Mouse (Mus musculus) ovary, postnatal 36 days (tissue): Measurements from ENCODE around the gene Anxa5.

Source experiments
- DNase-seq: peaks from one replicate; pipeline ENCODE4 v3.0.0; 2022; ENCODE audit warnings: low spot score, mixed read lengths

Anxa5 gene

DNA sequence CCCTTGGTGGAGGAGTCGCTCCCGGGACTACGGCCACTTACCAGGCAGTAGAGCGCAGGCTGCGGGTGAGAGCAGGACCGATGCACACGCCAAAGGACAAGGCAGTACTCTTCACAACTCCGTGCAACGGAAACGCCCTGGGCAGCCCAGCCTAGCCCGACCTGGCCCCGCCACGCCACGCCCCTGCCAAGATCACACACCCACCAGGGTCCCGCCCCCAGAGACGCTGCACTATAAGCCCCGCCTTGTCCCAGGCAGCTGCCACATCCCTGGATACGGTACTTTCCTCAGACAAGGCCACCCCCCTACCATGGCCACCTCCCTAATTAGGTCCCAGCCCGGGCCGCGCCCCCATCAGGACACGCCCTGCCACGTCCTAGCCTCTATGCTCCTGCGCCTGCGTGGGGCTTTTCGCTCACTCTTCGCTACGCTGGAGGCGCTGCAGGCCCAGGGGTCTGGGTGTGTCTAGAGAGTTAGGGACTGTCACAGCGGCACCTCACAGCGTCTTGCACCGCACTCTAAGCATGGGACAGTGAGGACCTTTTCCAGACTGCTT lies at the start of gene Anxa5, which contains the start of gene 1810062G17Rik:
TSS of gene Anxa5 (minus strand) at position 363 of the 556 bp plus-strand sequence.
TSS of gene 1810062G17Rik (plus strand) at position 406 of the 556 bp plus-strand sequence.
- peak; percentile 99 for DNase-seq

DNA sequence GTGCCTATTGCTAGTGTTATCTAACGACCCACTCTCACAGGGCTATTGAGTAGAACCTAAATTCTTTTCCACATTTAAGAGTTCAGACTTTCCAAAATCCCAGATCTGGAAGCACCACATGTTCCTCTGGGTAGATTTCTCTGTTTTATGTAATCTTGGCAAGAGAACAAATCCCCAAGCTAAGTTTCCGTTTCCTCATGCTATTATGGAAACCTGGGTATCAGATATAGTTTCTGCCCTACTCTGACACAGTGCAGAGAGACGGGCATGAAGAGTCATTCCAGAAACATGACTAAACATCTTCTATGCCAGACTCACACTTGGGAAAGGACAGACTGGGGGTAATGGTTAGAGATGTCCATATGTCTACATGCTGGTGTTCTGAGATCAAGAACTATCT lies 48.8 kb upstream of the Anxa5 start:
- DNase-seq: no peak

DNA sequence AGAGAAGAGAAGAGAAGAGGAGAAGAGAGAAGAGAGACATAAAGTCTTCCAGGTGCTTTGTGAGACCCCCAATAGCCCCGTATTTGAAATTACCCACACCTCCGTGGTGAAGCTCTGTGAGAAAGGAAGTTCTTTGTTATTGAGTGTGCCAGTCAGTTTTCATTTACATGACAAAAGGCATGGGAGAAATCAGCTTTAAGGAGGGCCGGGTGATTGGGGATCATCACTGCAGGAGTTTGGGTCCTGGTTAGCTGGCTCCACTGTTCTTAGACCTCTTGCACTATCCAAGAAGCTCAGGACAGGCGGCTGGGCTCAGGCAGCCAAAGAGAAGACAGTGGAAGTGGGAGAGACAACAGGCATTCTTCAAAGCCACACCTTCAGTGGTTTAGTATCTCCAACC lies 46.4 kb upstream of the Anxa5 start:
- DNase-seq: no peak

- peak; percentile 36 for DNase-seq
Observed at GRCm38 (mm10) chr3:36521073-36522060, 45.7 kb upstream of the Anxa5 start, which contains the start of gene Gm11549. Gene Gm11549 (minus strand): TSS chr3:36521813.

GRCm38 (mm10) chr3:36516196-36516595 lies 40.5 kb upstream of the Anxa5 start:
- DNase-seq: no peak

GRCm38 (mm10) chr3:36511491-36511890 lies 35.8 kb upstream of the Anxa5 start:
- DNase-seq: no peak

- DNase-seq: no peak
Observed at GRCm38 (mm10) chr3:36505809-36506735, 30.4 kb upstream of the Anxa5 start.

- no peak for DNase-seq
Observed at GRCm38 (mm10) chr3:36505306-36505705, 29.6 kb upstream of the Anxa5 start.

DNA sequence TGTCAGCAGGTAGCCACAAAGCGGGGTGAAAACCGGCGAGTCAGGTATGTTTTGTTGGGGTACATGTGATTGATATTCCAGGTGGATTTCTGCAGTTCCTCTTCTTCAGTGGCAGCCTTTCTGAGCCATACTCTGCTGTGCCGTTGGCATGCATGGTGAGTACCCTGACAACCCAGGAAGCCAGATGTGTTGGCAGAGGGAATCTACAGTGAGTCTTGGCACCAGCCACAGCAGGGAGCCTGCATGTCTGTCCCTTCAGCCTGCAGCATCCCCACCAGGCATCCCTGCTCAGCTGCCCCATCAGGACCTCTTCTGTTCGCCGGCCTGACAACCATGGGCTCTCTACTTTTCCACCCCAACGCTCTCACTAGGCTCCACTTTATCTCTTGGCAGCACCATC lies 25.9 kb upstream of the Anxa5 start:
- no peak for DNase-seq

GRCm38 (mm10) chr3:36500976-36501375 lies 25.3 kb upstream of the Anxa5 start:
- no peak for DNase-seq

- no peak for DNase-seq
Observed at GRCm38 (mm10) chr3:36499418-36499817, 23.7 kb upstream of the Anxa5 start.

- DNase-seq: no peak
Observed at GRCm38 (mm10) chr3:36498224-36498623, 22.5 kb upstream of the Anxa5 start.

DNA sequence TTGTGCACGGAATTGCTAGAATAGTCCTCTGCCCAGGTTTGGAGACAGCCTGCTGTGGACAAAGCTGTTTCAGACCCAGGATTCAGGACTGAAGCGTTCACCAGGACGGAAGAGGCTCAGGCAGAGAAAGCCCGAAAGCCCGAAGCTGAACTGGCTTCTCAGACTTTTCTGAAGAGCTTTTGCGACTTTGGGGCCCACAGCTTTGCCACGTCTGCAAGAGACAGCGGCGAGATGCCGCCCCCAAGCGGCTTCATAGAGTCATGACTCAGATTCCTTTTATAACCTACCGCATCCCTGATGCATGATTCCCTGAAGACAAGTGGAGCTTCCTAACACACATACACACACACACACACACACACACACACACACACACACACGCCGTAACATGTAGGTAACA lies 21.1 kb upstream of the Anxa5 start:
- peak; percentile 75 for DNase-seq

- DNase-seq: no peak
Observed at GRCm38 (mm10) chr3:36496273-36496672, 20.6 kb upstream of the Anxa5 start.

GRCm38 (mm10) chr3:36495436-36495835 lies 19.7 kb upstream of the Anxa5 start:
- peak; percentile 86 for DNase-seq

DNA sequence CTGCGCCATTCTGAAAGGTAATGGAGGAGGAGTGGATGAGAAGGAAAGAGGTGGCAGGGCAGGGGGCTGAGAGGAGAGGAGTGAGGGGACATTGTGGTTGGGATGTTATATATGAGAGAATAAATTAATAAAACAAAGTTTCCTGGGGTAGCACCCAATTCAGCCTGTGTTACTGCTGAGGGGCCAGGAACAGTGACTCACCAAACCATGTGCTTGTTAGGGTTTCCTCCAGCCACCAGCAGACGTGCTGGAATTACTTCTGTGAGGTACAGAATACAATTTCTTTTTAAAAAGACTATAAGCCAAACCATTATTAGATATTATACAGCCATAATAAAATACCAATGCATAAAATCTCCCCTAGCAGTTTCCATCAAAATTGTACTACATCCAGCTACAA lies 18.9 kb upstream of the Anxa5 start:
- no peak for DNase-seq

GRCm38 (mm10) chr3:36493641-36494283 lies 18.1 kb upstream of the Anxa5 start:
- no peak for DNase-seq

DNA sequence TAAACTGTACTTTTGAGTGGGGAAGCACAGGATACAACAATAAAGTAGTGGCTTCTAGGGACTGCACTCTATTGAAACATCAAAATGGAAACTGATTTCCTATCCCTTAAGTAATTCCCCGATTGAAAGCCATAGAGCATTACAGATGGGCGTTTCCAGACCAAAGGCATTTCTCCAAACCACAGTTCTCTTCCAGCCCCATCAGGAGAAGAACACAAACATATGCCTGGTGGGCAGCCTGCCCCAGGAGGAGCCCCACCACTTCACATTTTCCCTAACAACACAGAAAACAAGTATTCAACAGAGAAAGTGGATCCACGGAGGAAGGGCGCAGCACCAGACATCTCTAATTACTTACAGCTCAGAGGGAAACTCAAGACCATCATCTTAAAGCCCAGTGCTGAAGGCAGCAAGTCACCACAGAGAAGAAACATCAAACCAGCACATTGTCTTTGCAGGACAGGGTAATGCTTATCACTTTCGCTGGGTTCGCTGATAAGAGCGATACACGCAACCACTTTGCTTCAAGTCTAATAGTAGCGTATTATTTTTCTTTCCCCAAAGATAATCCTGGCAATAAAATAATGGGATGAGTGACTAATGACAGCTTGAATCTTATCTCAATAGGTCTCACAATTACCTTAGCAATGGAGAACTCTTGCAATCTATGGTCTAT lies 17.2 kb upstream of the Anxa5 start:
- no peak for DNase-seq

GRCm38 (mm10) chr3:36491535-36491934 lies 15.8 kb upstream of the Anxa5 start:
- no peak for DNase-seq

DNA sequence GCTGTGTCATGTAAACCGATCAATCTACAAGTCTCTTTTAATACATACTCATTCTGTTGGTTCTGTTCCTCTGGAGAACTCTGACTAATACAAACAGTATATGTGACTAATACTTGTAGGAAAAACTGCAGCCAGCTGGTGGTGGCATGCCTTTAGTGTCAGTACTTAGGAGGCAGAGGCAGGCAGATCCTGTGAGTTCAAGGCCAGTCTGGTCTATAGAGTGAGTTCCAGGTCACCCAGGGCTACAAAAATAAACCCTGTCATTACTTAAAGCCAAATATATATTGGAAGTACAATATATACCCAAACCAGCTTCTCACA lies 13.9 kb upstream of the Anxa5 start:
- DNase-seq: no peak
